Mouse (Mus musculus) cortical plate, adult 2 months (tissue): ENCODE results near the gene Ubtf. TPM values are rescaled to one million over a fixed set of nuclear protein-coding genes. Genes with fewer than 3 reads are reported as not detected.
"Not testable (repeated sequence)": the region's sequence is repeated elsewhere in the genome, so short reads cannot be mapped to it uniquely, and the experiment has no call there.

Source experiments
- H3K27ac ChIP-seq: fragments of 200-500 bp; 2 replicates; pipeline ENCODE4 v1.5.1; 2012; ENCODE audit warnings: low read length, control low read depth, inconsistent platforms; ENCODE audit not compliant: insufficient read depth
- H3K4me1 ChIP-seq: fragments of 200-500 bp; 2 replicates; pipeline ENCODE4 v1.6.1; 2011; ENCODE audit warnings: low read length; ENCODE audit not compliant: control insufficient read depth, insufficient read depth
- H3K4me3 ChIP-seq: fragments of 200-500 bp; 2 replicates; pipeline ENCODE4 v1.5.1; 2011; ENCODE audit warnings: mild to moderate bottlenecking, low read length, control low read depth; ENCODE audit not compliant: insufficient read depth
- CTCF ChIP-seq: fragments of 200-500 bp; IDR thresholded peaks from 2 replicates; pipeline ENCODE4 v1.5.1; 2011; ENCODE audit warnings: mild to moderate bottlenecking, control low read depth, low read length; ENCODE audit not compliant: insufficient read depth; ENCODE audit errors: extremely low read depth
- POLR2A ChIP-seq: fragments of 200-500 bp; IDR thresholded peaks from 2 replicates; pipeline ENCODE4 v1.6.1; 2011; ENCODE audit warnings: mild to moderate bottlenecking, low read length, control low read depth; ENCODE audit not compliant: insufficient read depth; ENCODE audit errors: extremely low read depth
- polyA plus RNA-seq: library from polyadenylated mRNA; depleted of rRNA; stranded (reverse); fragments of >200 nt; gene quantifications from 2 replicates; pipeline ENCODE4 v1.2.3, GENCODE M21; 2012

Ubtf gene
- polyA plus RNA-seq, 1 experiment: 84.1 TPM

DNA sequence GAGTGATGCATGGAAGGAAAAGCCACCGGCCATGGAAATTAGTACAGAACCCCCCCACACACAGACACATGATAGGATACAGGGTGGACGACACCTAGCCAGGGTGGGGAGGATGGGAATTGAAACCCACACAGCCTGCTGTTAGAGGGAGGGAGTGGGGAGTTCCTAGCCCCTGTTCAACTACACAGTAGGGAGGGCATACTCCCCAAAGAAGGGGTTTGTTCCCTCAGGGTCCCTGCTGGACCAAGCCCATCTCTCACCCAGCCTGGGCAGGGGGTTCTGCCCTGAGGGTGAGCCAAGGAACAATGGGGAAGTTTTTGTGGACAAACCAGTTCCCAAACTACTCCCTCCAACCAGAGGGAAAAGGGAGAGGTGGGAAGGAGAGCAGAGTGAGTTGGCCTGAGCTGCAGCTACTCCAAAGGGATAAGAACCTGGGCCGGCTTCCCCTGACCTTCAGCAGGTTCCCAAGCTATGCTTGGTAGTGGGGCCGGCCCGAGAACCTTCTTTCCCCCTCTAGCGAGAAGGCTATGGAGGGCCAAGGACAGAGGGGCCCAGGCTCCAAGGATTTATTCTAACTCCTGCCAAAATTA lies 29.9 kb downstream of the Ubtf start:
- no peaks in the 10 kb centered on the region for H3K4me1 ChIP-seq
- H3K27ac ChIP-seq: no peak overlapping the region
- no peak overlapping the region for H3K4me3 ChIP-seq
- no peak for TF ChIP-seq POLR2A
- TF ChIP-seq CTCF: no peak

DNA sequence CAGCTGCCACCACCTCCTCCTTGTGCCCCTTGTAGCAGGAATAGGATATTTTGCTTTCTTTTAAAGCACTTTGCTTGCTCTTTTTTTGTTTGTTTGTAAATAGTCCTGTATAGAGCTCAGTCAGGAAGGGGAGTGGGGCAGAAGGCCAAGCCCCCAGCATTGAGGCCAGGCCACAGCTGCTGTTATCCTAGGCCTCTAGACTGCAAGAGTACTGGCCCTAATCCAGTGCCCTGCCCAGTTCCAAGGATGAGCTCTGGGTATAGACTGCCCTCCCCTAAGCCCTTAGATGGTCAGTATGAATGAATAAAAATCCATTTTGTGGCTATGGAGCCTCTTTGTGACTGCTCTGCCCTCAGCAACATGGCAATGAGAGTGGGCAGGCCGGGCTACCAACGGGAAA lies 30.6 kb downstream of the Ubtf start:
- Histone ChIP-seq H3K27ac (no peak overlapping the region), H3K4me1 (no peaks in the 10 kb centered on the region), H3K4me3 (no peak overlapping the region)
- TF ChIP-seq POLR2A: no peak
- no peak for TF ChIP-seq CTCF

DNA sequence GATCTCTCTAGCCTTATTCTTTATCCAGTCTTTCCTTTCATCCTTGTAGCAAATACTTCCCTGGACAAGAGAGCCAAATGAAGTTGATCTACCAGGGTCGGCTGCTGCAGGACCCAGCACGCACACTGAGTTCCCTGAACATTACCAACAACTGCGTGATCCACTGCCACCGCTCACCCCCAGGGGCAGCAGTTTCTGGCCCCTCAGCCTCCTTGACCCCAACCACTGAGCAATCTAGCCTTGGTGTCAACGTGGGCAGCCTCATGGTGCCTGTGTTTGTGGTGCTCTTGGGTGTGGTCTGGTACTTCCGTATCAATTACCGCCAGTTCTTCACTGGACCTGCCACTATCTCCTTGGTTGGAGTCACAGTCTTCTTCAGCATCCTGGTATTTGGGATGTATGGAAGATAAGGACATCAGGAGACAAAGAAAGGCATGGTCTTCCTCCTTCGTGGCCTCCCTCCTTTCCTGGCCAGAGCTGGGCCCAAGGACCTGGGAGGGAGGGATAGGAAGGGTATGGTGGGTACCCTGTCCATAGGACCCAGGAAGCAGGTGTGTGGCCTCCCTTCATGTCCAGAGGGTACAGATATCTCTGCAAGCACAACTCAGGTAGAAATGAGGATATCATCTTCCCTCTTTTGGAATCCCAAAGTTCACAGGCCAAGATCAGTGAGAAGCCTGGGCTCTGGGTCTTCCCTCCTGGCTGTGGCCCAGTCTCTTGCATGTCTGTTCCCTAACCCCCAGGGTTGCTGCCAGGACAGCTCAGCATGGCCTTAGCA lies 31.3 kb downstream of the Ubtf start:
- no peaks in the 10 kb centered on the region for H3K4me1 ChIP-seq
- TF ChIP-seq POLR2A: no peak
- no peak for TF ChIP-seq CTCF
- H3K4me3 ChIP-seq: no peak overlapping the region
- H3K27ac ChIP-seq: no peak overlapping the region

DNA sequence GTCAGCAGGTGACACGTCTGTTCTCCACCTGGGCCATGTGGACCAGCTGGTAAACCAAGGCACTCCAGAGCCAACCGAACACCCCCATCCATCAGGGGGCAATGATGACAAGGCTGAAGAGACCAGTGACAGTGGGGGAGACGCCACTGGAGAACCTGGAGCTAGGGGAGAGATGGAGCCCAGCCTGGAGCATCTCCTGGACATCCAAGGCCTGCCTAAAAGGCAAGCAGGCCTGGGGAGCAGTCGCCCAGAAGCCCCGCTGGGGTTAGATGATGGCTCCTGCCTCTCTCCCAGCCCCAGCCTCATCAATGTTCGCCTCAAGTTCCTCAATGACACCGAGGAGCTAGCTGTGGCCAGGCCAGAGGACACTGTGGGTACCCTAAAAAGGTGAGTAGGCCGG lies 32.1 kb downstream of the Ubtf start:
- no peak overlapping the region for H3K4me3 ChIP-seq

DNA sequence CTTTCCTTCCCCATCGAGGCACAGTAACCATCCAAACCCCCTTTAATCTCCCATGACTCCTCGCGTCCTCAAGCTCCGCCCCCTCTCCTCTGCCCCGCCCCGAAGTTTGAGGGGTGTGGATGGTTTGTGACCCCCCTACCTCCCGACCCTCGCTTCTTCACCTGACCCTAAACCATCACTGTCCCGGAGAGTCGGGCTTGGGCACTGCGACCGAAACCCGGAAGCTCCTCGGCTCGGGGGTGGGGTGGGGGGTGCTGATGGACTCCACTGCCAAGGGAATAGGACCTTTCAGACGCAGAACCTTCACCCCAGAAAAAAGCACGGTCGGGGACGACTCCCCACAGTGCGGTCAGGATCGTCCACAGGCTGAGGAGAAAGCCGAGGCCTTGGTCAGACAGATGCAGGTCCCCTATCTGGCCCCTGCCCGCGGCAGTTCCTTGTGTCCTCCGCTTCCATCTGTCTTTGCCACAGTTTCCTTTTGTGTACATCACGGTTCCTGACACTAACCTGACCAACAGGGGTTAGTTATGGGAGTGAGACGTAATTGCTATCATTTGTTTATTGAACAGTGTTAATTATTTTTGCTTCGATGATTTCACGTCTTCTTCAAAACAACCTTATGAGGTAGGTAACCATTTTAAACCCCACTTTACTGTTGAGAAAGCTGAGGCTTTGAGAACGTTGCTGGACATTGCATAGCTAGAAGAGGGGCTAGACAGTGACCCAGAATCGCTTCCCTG lies 34.3 kb downstream of the Ubtf start:
- Histone ChIP-seq H3K27ac (peak overlapping the region; percentile 34; the same call in 1 of the 2 replicates), H3K4me3 (peak overlapping the region; percentile 70), H3K4me1 (no peaks in the 10 kb centered on the region)
- TF ChIP-seq CTCF: no peak
- TF ChIP-seq POLR2A: no peak

More for the DNA sequence above, 32.1 kb downstream of the Ubtf start:
- Histone ChIP-seq H3K4me1 (no peaks in the 10 kb centered on the region), H3K27ac (no peak overlapping the region)
- TF ChIP-seq POLR2A (no peak), CTCF (no peak)

DNA sequence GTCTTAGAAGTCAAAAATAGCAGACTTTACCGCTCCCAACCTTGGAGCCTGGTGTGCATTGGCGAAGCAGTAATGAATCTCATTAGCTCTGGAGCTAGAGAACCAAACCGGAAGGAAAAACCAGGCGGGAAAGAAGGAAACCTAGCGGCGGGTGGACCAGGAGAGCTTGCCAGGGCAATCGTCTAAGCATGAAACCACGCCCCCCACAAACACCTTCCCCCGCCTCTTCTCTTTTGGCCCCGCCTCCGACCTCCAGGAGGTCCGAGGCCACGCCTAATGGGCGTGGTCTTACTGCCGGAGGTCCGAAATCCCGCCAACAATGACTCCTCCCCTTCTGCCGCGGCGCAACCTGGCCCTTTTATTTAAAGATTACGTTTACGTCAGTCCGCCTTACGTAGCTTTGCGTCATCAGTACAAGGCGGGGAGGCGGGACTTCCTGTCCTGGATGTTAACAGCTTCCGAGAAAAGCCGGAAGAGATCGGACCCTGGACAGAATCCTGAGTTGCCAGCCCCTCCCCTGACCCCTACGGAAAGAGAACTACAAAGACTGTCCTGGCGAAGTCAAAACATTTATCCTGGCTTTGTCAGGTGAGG lies 34.9 kb downstream of the Ubtf start, which contains the start of gene Tmub2:
Gene Tmub2 (plus strand): TSS at position 431 of the 594 bp plus-strand sequence.
- H3K4me1 ChIP-seq: no peaks in the 10 kb centered on the region
- H3K4me3 ChIP-seq: peak within 1 kb of the TSS; percentile 70
- TF ChIP-seq POLR2A: no peak
- TF ChIP-seq CTCF: no peak
- peak within 1 kb of the TSS; percentile 34; the same call in 1 of the 2 replicates for H3K27ac ChIP-seq

DNA sequence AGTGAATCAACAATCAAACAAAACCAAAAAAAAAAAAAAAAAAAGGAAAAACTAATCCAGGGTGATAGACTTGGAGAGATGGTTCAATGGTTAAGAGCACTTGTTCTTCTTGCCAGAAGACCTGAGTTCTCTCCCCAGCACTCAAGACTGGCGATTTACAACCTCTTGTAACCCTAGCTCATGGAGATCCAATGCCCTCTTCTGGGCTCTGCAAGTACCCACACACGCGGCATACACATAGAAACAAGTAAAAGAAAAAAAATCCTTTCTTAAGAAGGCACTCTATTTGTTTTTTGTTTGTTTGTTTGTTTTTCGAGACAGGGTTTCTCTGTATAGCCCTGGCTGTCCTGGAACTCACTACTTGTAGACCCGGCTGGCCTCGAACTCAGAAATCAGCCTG lies 35.6 kb downstream of the Ubtf start:
- Histone ChIP-seq H3K4me3 (no peak overlapping the region; the same call in 1 of the 2 replicates), H3K27ac (no peak overlapping the region), H3K4me1 (no peaks in the 10 kb centered on the region)
- TF ChIP-seq CTCF: no peak
- TF ChIP-seq POLR2A: no peak

DNA sequence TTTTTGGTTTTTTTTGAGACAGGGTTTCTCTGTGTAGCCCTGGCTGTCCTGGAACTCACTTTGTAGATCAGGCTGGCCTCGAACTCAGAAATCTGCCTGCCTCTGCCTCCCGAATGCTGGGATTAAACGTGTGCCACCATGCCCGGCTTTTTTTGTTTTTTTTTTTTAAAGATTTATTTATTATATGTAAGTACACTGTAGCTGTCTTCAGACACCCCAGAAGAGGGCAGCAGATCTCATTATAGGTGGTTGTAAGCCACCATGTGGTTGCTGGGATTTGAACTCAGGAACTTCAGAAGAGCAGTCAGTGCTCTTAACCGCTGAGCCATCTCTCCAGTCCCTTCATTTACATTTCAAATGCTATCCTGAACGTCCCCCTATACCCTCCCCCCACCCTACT lies 39.3 kb downstream of the Ubtf start:
- H3K4me3 ChIP-seq, H3K4me1 ChIP-seq, H3K27ac ChIP-seq: not testable (repeated sequence)

DNA sequence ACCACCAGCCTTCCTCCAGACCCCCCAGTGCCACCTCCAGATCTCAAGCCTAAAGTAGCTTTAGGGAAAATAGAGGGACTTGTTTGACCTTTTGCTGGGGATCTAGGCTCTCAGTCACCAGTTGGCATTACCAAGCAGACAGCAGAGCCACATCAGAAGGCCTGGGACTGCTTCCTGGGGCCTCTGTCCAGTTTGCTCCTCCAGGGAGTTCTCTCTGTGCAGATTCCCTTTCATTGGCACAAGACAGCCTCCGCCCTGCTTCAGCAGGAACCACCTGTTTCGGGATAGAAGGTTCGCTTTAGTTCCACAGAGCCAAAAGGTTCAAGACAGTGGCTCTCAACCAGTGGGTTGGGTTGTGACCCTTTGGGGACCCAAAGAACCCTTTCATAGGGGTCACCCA lies 39.9 kb downstream of the Ubtf start:
- H3K4me1 ChIP-seq: peaks cover 3% of the 10 kb centered on the region; the same call in 1 of the 2 replicates
- no peak overlapping the region for H3K27ac ChIP-seq
- H3K4me3 ChIP-seq: no peak overlapping the region
- no peak for TF ChIP-seq POLR2A
